Mouse (Mus musculus) G1E (cell line): ENCODE results near the gene Ccdc167.
A peak's percentile ranks its signal among the peaks of the same experiment; 100 is the strongest.

Source experiments
- CTCF ChIP-seq: IDR thresholded peaks from 2 replicates; pipeline ENCODE4 v1.5.1; 2012; ENCODE audit warnings: low read depth, low read length, inconsistent platforms, mixed read lengths
- GATA1 ChIP-seq: IDR thresholded peaks from 2 replicates; pipeline ENCODE4 v1.6.1; 2012; ENCODE audit warnings: borderline replicate concordance, low read length, inconsistent platforms, mixed read lengths
- GATA2 ChIP-seq: IDR thresholded peaks from 2 replicates; pipeline ENCODE4 v1.6.1; 2012; ENCODE audit warnings: low read depth, low read length, inconsistent platforms, borderline replicate concordance
- TAL1 ChIP-seq: conservative IDR thresholded peaks from 2 replicates; pipeline ENCODE4 v1.6.1; 2012; ENCODE audit warnings: low read depth, low read length, inconsistent platforms, mixed read lengths

- peak; percentile 52 for TF ChIP-seq TAL1
- TF ChIP-seq CTCF, result no peak
- TF ChIP-seq GATA2, result no peak
- no peak for TF ChIP-seq GATA1
These were observed 32.6 kb downstream of the Ccdc167 start for GRCm38 (mm10) chr17:29684275-29684674.
